Comparison of ENCODE assay signal across 8 mouse cellular contexts in genomic region chr4:134543261-134543660, GRCm38 (mm10). TPM values are rescaled to one million over a fixed set of nuclear protein-coding genes. Genes with fewer than 3 reads are reported as not detected.
DNase-seq lines count a peak whose midpoint lies in the region; ATAC-seq and TF ChIP-seq lines count a peak whose summit lies in the region.

No protein-coding gene starts in this region.

- no peak overlapping the region for H3K4me2 ChIP-seq in heart, embryonic 15.5 days
- no peak overlapping the region for H3K4me2 ChIP-seq in liver, embryonic 13.5 days
- H3K4me2 ChIP-seq in neural tube, embryonic 12.5 days (replicated peaks), result no peak overlapping the region
- no peak overlapping the region for H3K4me2 ChIP-seq in stomach, postnatal 0 days (replicated peaks; ENCODE audit: low read depth)

- H3K27ac ChIP-seq in forebrain, embryonic 10.5 days, result no peak overlapping the region
- H3K27ac ChIP-seq in heart, embryonic 15.5 days, result no peak overlapping the region
- no peak overlapping the region for H3K27ac ChIP-seq in liver, embryonic 13.5 days
- H3K27ac ChIP-seq in neural tube, embryonic 12.5 days, result no peak overlapping the region
- H3K27ac ChIP-seq in stomach, postnatal 0 days (replicated peaks), result no peak overlapping the region

- H3K9me3 ChIP-seq in forebrain, embryonic 10.5 days, result no peaks in the 10 kb centered on the region
- no peaks in the 10 kb centered on the region for H3K9me3 ChIP-seq in heart, embryonic 15.5 days (replicated peaks)
- no peaks in the 10 kb centered on the region for H3K9me3 ChIP-seq in liver, embryonic 13.5 days (replicated peaks)
- no peaks in the 10 kb centered on the region for H3K9me3 ChIP-seq in neural tube, embryonic 12.5 days
- no peaks in the 10 kb centered on the region for H3K9me3 ChIP-seq in stomach, postnatal 0 days (ENCODE audit: control insufficient read depth, low read length)

- peaks cover 99% of the 10 kb centered on the region for H3K36me3 ChIP-seq in forebrain, embryonic 10.5 days (replicated peaks)
- peaks cover 53% of the 10 kb centered on the region for H3K36me3 ChIP-seq in heart, embryonic 15.5 days
- H3K36me3 ChIP-seq in liver, embryonic 13.5 days, result peaks cover 26% of the 10 kb centered on the region
- H3K36me3 ChIP-seq in neural tube, embryonic 12.5 days, result peaks cover 90% of the 10 kb centered on the region
- peaks cover 14% of the 10 kb centered on the region for H3K36me3 ChIP-seq in stomach, postnatal 0 days (ENCODE audit: control insufficient read depth, insufficient read depth, low read length)

- peaks cover 14% of the 10 kb centered on the region for H3K4me1 ChIP-seq in forebrain, embryonic 10.5 days
- peaks cover 23% of the 10 kb centered on the region for H3K4me1 ChIP-seq in heart, embryonic 15.5 days (replicated peaks)
- H3K4me1 ChIP-seq in liver, embryonic 13.5 days (replicated peaks), result peaks cover 16% of the 10 kb centered on the region
- peaks cover 12% of the 10 kb centered on the region for H3K4me1 ChIP-seq in neural tube, embryonic 12.5 days
- H3K4me1 ChIP-seq in stomach, postnatal 0 days (replicated peaks; ENCODE audit: control insufficient read depth, insufficient read depth), result 0 out of 2 replicates have a peak, but pooled peaks cover 3% of the 10 kb centered on the region

- peak; percentile 99 for TF ChIP-seq CTCF in stomach, postnatal 0 days (IDR thresholded peaks at IDR 0.05; ENCODE audit: low read depth)

- no peak for TF ChIP-seq EP300 in stomach, postnatal 0 days (optimal IDR thresholded peaks at IDR 0.05)

- WGBS in forebrain, embryonic 10.5 days, result 16% methylated on average over 5 of the region's 5 CpGs
- 9% methylated on average over 5 of the region's 5 CpGs for WGBS in heart, embryonic 15.5 days
- WGBS in liver, embryonic 13.5 days (ENCODE audit: insufficient replicate concordance), result 5% methylated on average over 5 of the region's 5 CpGs
- 16% methylated on average over 5 of the region's 5 CpGs for WGBS in neural tube, embryonic 12.5 days
- WGBS in stomach, postnatal 0 days, result 3% methylated on average over 5 of the region's 5 CpGs

- no peak overlapping the region for H3K4me3 ChIP-seq in forebrain, embryonic 10.5 days
- no peak overlapping the region for H3K4me3 ChIP-seq in heart, embryonic 15.5 days
- H3K4me3 ChIP-seq in liver, embryonic 13.5 days (replicated peaks), result no peak overlapping the region
- no peak overlapping the region for H3K4me3 ChIP-seq in neural tube, embryonic 12.5 days
- no peak overlapping the region for H3K4me3 ChIP-seq in stomach, postnatal 0 days (ENCODE audit: low read depth, low read length)

- no peaks in the 10 kb centered on the region for H3K27me3 ChIP-seq in forebrain, embryonic 10.5 days (ENCODE audit: poor library complexity, severe bottlenecking)
- H3K27me3 ChIP-seq in heart, embryonic 15.5 days, result no peaks in the 10 kb centered on the region
- H3K27me3 ChIP-seq in liver, embryonic 13.5 days, result no peaks in the 10 kb centered on the region
- no peaks in the 10 kb centered on the region; the same call in 1 of the 2 replicates for H3K27me3 ChIP-seq in neural tube, embryonic 12.5 days (replicated peaks)
- no peaks in the 10 kb centered on the region for H3K27me3 ChIP-seq in stomach, postnatal 0 days (ENCODE audit: control insufficient read depth, insufficient read depth, low read length)

- ATAC-seq in CD4-positive, CD25-positive, alpha-beta regulatory T cell, adult 4 months, result peak; percentile 98
- 0 out of 2 replicates have a peak, but pooled peaks have one; percentile 31 for ATAC-seq in heart, embryonic 15.5 days (replicated peaks; ENCODE audit: insufficient number of reproducible peaks, insufficient read depth, low FRiP score, low read depth)
- peak; percentile 60 for ATAC-seq in liver, embryonic 13.5 days (ENCODE audit: low read depth)
- peak; percentile 48; the same call in 1 of the 2 replicates for ATAC-seq in neural tube, embryonic 12.5 days (ENCODE audit: low FRiP score, low read depth)
- ATAC-seq in stomach, postnatal 0 days (ENCODE audit: low FRiP score, low TSS enrichment), result peak; percentile 75

- H3K9ac ChIP-seq in heart, embryonic 15.5 days, result no peak overlapping the region
- no peak overlapping the region for H3K9ac ChIP-seq in liver, embryonic 13.5 days
- H3K9ac ChIP-seq in neural tube, embryonic 12.5 days, result no peak overlapping the region
- H3K9ac ChIP-seq in stomach, postnatal 0 days (ENCODE audit: low read length), result no peak overlapping the region

- DNase-seq in c-Kit-negative CD71-positive TER-119-positive erythroid progenitor cells, embryonic 14.5 days (ENCODE audit: low read depth, low spot score), result peak; percentile 62
- DNase-seq in forebrain, embryonic 10.5 days (ENCODE audit: extremely low spot score, low spot score), result peak; percentile 89
- peak; percentile 93 for DNase-seq in kidney, postnatal 14 days
- peak; percentile 80 for DNase-seq in liver, embryonic 13.5 days
- peak; percentile 96 for DNase-seq in stomach, postnatal 0 days (ENCODE audit: low spot score)

RNA-seq across cellular contexts. Expression of gene Mtfr1l, which starts 8.1 kb away (rescaled TPM):
- 100 to 1,000 TPM in 1 of 2 experiments, 10 to 100 TPM in 1; 83.6 to 119 TPM for polyA plus RNA-seq in CD4-positive, CD25-positive, alpha-beta regulatory T cell, adult 4 months (2017; shearing (Covaris generic))
- 113 and 115 TPM in 2 replicates for polyA plus RNA-seq in forebrain, embryonic 10.5 days (2016; fragmentation: Nextera tagmentation; extraction: Ambion mirVana)
- polyA plus RNA-seq in heart, embryonic 15.5 days (2015; fragmentation: Nextera tagmentation; extraction: Ambion mirVana), result 147 and 152 TPM in 2 replicates
- polyA plus RNA-seq in liver, embryonic 13.5 days (2015; fragmentation: Nextera tagmentation; extraction: Ambion mirVana), result 53.7 and 59.2 TPM in 2 replicates
- 135 and 138 TPM in 2 replicates for polyA plus RNA-seq in neural tube, embryonic 12.5 days (2016; fragmentation: Nextera tagmentation; extraction: Ambion mirVana)
- 64.7 and 70.3 TPM in 2 replicates for polyA plus RNA-seq in stomach, postnatal 0 days (2015; fragmentation: Nextera tagmentation; extraction: Ambion mirVana)

RNA-seq across cellular contexts. Expression of gene Selenon, which starts 8.7 kb away (rescaled TPM):
- polyA plus RNA-seq in CD4-positive, CD25-positive, alpha-beta regulatory T cell, adult 4 months (2017; shearing (Covaris generic)), result 1 to 10 TPM in 1 of 2 experiments, under 1 TPM in 1; 0.19 to 1.9 TPM
- polyA plus RNA-seq in forebrain, embryonic 10.5 days (2016; fragmentation: Nextera tagmentation; extraction: Ambion mirVana), result 8.3 and 9.3 TPM in 2 replicates
- 30.8 and 42.0 TPM in 2 replicates for polyA plus RNA-seq in heart, embryonic 15.5 days (2015; fragmentation: Nextera tagmentation; extraction: Ambion mirVana)
- 1.8 and 2.3 TPM in 2 replicates for polyA plus RNA-seq in liver, embryonic 13.5 days (2015; fragmentation: Nextera tagmentation; extraction: Ambion mirVana)
- 47.5 and 53.0 TPM in 2 replicates for polyA plus RNA-seq in neural tube, embryonic 12.5 days (2016; fragmentation: Nextera tagmentation; extraction: Ambion mirVana)
- polyA plus RNA-seq in stomach, postnatal 0 days (2015; fragmentation: Nextera tagmentation; extraction: Ambion mirVana), result 8.6 and 12.1 TPM in 2 replicates

RNA-seq across cellular contexts. Expression of gene Aunip, which starts 32.5 kb away (rescaled TPM):
- 1 to 10 TPM in 1 of 2 experiments, under 1 TPM in 1; 0.26 to 1.2 TPM for polyA plus RNA-seq in CD4-positive, CD25-positive, alpha-beta regulatory T cell, adult 4 months (2017; shearing (Covaris generic))
- polyA plus RNA-seq in forebrain, embryonic 10.5 days (2016; fragmentation: Nextera tagmentation; extraction: Ambion mirVana), result 30.3 and 32.8 TPM in 2 replicates
- polyA plus RNA-seq in heart, embryonic 15.5 days (2015; fragmentation: Nextera tagmentation; extraction: Ambion mirVana), result 7.3 and 7.9 TPM in 2 replicates
- polyA plus RNA-seq in liver, embryonic 13.5 days (2015; fragmentation: Nextera tagmentation; extraction: Ambion mirVana), result 25.4 and 30.6 TPM in 2 replicates
- 8.1 and 8.9 TPM in 2 replicates for polyA plus RNA-seq in neural tube, embryonic 12.5 days (2016; fragmentation: Nextera tagmentation; extraction: Ambion mirVana)
- 3.5 and 3.8 TPM in 2 replicates for polyA plus RNA-seq in stomach, postnatal 0 days (2015; fragmentation: Nextera tagmentation; extraction: Ambion mirVana)

RNA-seq across cellular contexts. Expression of gene Paqr7, which starts 46.8 kb away (rescaled TPM):
- polyA plus RNA-seq in CD4-positive, CD25-positive, alpha-beta regulatory T cell, adult 4 months (2017; shearing (Covaris generic)), result 10 to 100 TPM; 21.3 to 56.0 TPM
- polyA plus RNA-seq in forebrain, embryonic 10.5 days (2016; fragmentation: Nextera tagmentation; extraction: Ambion mirVana), result 2.7 and 3.1 TPM in 2 replicates
- 11.7 and 11.9 TPM in 2 replicates for polyA plus RNA-seq in heart, embryonic 15.5 days (2015; fragmentation: Nextera tagmentation; extraction: Ambion mirVana)
- 6.5 and 7.4 TPM in 2 replicates for polyA plus RNA-seq in liver, embryonic 13.5 days (2015; fragmentation: Nextera tagmentation; extraction: Ambion mirVana)
- polyA plus RNA-seq in neural tube, embryonic 12.5 days (2016; fragmentation: Nextera tagmentation; extraction: Ambion mirVana), result 7.4 and 8.9 TPM in 2 replicates
- polyA plus RNA-seq in stomach, postnatal 0 days (2015; fragmentation: Nextera tagmentation; extraction: Ambion mirVana), result 51.8 and 56.4 TPM in 2 replicates

Comparison
In these comparisons a context has a peak if more than half of its experiments do, and no peak if none do; other contexts are left out.
1. ATAC-seq: peak in every context shown above with its lines; median percentile 98 in CD4-positive, CD25-positive, alpha-beta regulatory T cell, adult 4 months; 75 in stomach, postnatal 0 days; 60 in liver, embryonic 13.5 days; 48 in neural tube, embryonic 12.5 days; 31 in heart, embryonic 15.5 days.